Mouse (Mus musculus) R1 (cell line): Measurements from ENCODE around the gene Man2a1.
A peak's percentile ranks its signal among the peaks of the same experiment; 100 is the strongest.

Experiments used
- DNase-seq: peaks from one replicate; pipeline ENCODE4 v3.0.0-alpha.2; 2018; ENCODE audit warnings: low read depth, low spot score

The Man2a1 gene

GRCm38 (mm10) chr17:64698516-64698915 lies 98.0 kb downstream of the Man2a1 start:
- DNase-seq, result no peak

- no peak for DNase-seq
These were observed 103.2 kb downstream of the Man2a1 start for GRCm38 (mm10) chr17:64703649-64704230.

- no peak for DNase-seq
These were observed 107.0 kb downstream of the Man2a1 start for GRCm38 (mm10) chr17:64707529-64707928.

- DNase-seq, result no peak
These were observed 115.8 kb downstream of the Man2a1 start for GRCm38 (mm10) chr17:64716318-64716717.

- DNase-seq, result no peak
These were observed 119.2 kb downstream of the Man2a1 start for GRCm38 (mm10) chr17:64719760-64720159.

- DNase-seq, result no peak
These were observed 120.6 kb downstream of the Man2a1 start for GRCm38 (mm10) chr17:64721112-64721511.

- DNase-seq, result no peak
These were observed 122.6 kb downstream of the Man2a1 start for GRCm38 (mm10) chr17:64723162-64723561.

GRCm38 (mm10) chr17:64725214-64725613 lies 124.7 kb downstream of the Man2a1 start:
- no peak for DNase-seq

GRCm38 (mm10) chr17:64726032-64726431 lies 125.5 kb downstream of the Man2a1 start:
- DNase-seq, result no peak

GRCm38 (mm10) chr17:64735492-64735891 lies 135.0 kb downstream of the Man2a1 start:
- no peak for DNase-seq

- DNase-seq, result no peak
These were observed 137.4 kb downstream of the Man2a1 start for GRCm38 (mm10) chr17:64737918-64738317.

- no peak for DNase-seq
These were observed 138.6 kb downstream of the Man2a1 start for GRCm38 (mm10) chr17:64739129-64739528.

- DNase-seq, result no peak
These were observed 142.4 kb downstream of the Man2a1 start for GRCm38 (mm10) chr17:64742715-64743605.

GRCm38 (mm10) chr17:64743606-64744300 lies 143.2 kb downstream of the Man2a1 start:
- no peak for DNase-seq

- DNase-seq, result no peak
These were observed 146.2 kb downstream of the Man2a1 start for GRCm38 (mm10) chr17:64746637-64747225.

- no peak for DNase-seq
These were observed 146.9 kb downstream of the Man2a1 start for GRCm38 (mm10) chr17:64747461-64747860.

GRCm38 (mm10) chr17:64748131-64748530 lies 147.6 kb downstream of the Man2a1 start:
- no peak for DNase-seq

- DNase-seq, result peak; percentile 82
These were observed 148.6 kb downstream of the Man2a1 start for GRCm38 (mm10) chr17:64749146-64749545.

GRCm38 (mm10) chr17:64751249-64751648 lies 150.7 kb downstream of the Man2a1 start:
- no peak for DNase-seq

GRCm38 (mm10) chr17:64752126-64753019 lies 151.8 kb downstream of the Man2a1 start:
- no peak for DNase-seq

GRCm38 (mm10) chr17:64753507-64753906 lies 153.0 kb downstream of the Man2a1 start:
- no peak for DNase-seq
